Mouse (Mus musculus): ENCODE data around the gene Podxl2.

GRCm38 (mm10) chr6:88827395-88828205 is 47.2 kb downstream of the Podxl2 start:
- TF ChIP-seq CTCF (IDR thresholded peaks at IDR 0.05; ENCODE audit: insufficient read depth, low read depth, low read length) (no peak), POLR2A (IDR thresholded peaks at IDR 0.05; ENCODE audit: insufficient read depth, low read depth, low read length) (no peak)

Data from olfactory bulb, adult 2 months (tissue).